Mouse (Mus musculus) left cerebral cortex, adult 18-20 months (tissue): ENCODE results near the gene Adgrd1. TPM values are rescaled to one million over a fixed set of nuclear protein-coding genes. Genes with fewer than 3 reads are reported as not detected.

Source experiments
- DNase-seq, 2 experiments: peaks; one replicate each; pipeline ENCODE4 v3.0.0; 2021 to 2022; ENCODE audit warnings: low spot score in 2 of 2, mixed read lengths in 1 of 2
- total RNA-seq, 2 experiments: library from RNA; stranded (reverse); gene quantifications; 2 replicates each; pipeline ENCODE4 v1.2.3; 2021

The Adgrd1 gene
- total RNA-seq, 2 experiments from 2014 or later, result 2.8 TPM

DNA sequence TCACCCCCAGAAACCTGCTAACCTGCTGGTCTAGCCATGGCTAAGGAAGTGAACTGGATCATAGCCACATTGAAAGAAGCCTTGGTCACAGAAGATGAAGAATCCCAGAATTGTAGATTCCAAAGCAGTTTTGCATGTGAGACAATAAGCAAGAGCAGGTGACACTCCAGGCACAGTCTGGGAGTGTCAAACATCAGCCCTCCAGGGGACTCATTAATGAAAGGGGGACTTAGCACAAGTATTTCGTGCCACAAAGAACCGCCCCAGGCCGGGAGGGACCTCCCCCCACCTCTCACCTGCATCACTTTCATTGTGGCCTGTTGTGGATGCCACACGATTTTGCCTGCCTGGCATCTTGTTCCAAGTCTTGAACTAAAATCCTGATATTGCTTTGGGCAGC is 146.6 kb downstream of the Adgrd1 start:
- no peak for DNase-seq

DNA sequence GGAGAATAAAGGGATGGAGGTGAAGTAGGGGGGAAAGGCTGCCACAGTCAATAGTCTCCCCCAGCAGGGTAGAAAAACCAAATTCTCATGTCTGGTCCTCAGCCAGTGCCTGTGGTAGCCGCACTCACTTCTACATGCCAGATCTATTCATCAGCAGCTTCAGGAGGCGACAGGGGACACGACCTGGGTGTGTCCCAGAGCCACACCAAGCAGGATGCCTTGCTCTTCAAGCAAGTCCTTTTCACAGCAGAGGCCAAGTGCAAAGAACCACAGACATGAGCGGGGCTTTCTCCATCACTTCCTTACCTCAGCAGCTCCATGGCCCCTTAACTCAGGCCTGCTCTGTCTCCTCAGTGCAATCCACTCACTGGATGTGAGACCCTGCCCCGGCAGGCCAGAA is 147.8 kb downstream of the Adgrd1 start:
- DNase-seq, result no peak

DNA sequence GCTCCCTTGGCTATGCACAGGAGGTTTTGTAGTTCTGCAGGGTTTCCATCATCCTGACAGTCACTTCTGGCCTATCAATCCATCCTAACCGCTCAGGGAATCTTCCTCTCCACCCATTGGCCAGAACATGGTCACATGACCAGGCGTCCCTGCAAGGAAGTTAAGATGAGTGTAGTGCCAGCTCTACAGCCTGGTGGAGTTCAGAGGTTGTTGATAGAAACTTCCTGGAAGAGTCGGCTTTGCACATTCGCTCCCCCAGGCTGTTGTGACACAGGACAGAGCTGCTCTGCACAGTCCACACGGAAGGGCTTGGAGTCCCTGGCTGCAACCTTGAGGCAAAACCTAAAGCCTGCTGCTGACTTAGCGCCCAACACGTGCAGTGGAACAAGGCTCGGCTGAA is 152.5 kb downstream of the Adgrd1 start:
- DNase-seq, result no peak

Other genes starting within 250 kb of the Adgrd1 start
- gene Rimbp2, start 143.3 kb upstream of the Adgrd1 start, total RNA-seq, result 100 to 1,000 TPM; 124 to 128 TPM
- 10 to 100 TPM; 16.8 to 22.6 TPM for gene Stx2, start 88.2 kb upstream of the Adgrd1 start, total RNA-seq
- 100 to 1,000 TPM; 164 to 178 TPM for gene Ran, start 76.7 kb upstream of the Adgrd1 start, total RNA-seq